9 mouse cellular contexts compared by ENCODE assay signal in genomic region chr5:115168641-115169415, GRCm38 (mm10). TPM values are rescaled to one million over a fixed set of nuclear protein-coding genes. Genes with fewer than 3 reads are reported as not detected.
DNase-seq lines count a peak whose midpoint lies in the region; ATAC-seq and TF ChIP-seq lines count a peak whose summit lies in the region.
"Had no signal": no experiment of that assay in that cellular context is flagged by ENCODE, and none has a peak within 500 bp of the region (broad histone marks: within the 10 kb centered on the region; RNA-seq: fewer than 3 reads in every experiment).

No protein-coding gene starts in this region.

- H3K4me1 ChIP-seq in hindbrain, embryonic 13.5 days (replicated peaks) = peaks cover 12% of the 10 kb centered on the region
- H3K4me1 ChIP-seq in hindbrain, embryonic 16.5 days (ENCODE audit: control insufficient read depth, insufficient read depth, low read depth, low read length) = no peaks in the 10 kb centered on the region
- H3K4me1 ChIP-seq in midbrain, embryonic 11.5 days (ENCODE audit: control insufficient read depth, insufficient read depth, low read length) = no peaks in the 10 kb centered on the region
- H3K4me1 ChIP-seq in midbrain, postnatal 0 days (ENCODE audit: insufficient read depth, low read length) = no peaks in the 10 kb centered on the region
- H3K4me1 ChIP-seq in hindbrain, postnatal 0 days (ENCODE audit: insufficient read depth, low read length) = no peaks in the 10 kb centered on the region
- H3K4me1 ChIP-seq in stomach, embryonic 14.5 days (ENCODE audit: control insufficient read depth, insufficient read depth, low read length) = peaks cover 18% of the 10 kb centered on the region

- no peak overlapping the region for H3K27ac ChIP-seq in hindbrain, embryonic 13.5 days
- H3K27ac ChIP-seq in hindbrain, embryonic 16.5 days (ENCODE audit: low read depth, low read length) = no peak overlapping the region
- no peak overlapping the region for H3K27ac ChIP-seq in midbrain, embryonic 11.5 days (ENCODE audit: low read depth, low read length)
- no peak overlapping the region for H3K27ac ChIP-seq in midbrain, postnatal 0 days (ENCODE audit: low read depth, low read length)
- H3K27ac ChIP-seq in hindbrain, postnatal 0 days = no peak overlapping the region
- peak overlapping the region; percentile 27; the same call in 1 of the 2 replicates for H3K27ac ChIP-seq in stomach, embryonic 14.5 days (ENCODE audit: low read length)

- peak overlapping the region; percentile 26 for H3K9ac ChIP-seq in hindbrain, embryonic 13.5 days
- no peak overlapping the region for H3K9ac ChIP-seq in hindbrain, embryonic 16.5 days (ENCODE audit: low read depth, low read length)
- H3K9ac ChIP-seq in midbrain, embryonic 11.5 days (ENCODE audit: low read length) = no peak overlapping the region
- H3K9ac ChIP-seq in midbrain, postnatal 0 days (replicated peaks; ENCODE audit: low read length, poor library complexity, severe bottlenecking) = no peak overlapping the region
- no peak overlapping the region for H3K9ac ChIP-seq in hindbrain, postnatal 0 days (replicated peaks; ENCODE audit: low read length)
- H3K9ac ChIP-seq in stomach, embryonic 14.5 days (replicated peaks; ENCODE audit: low read depth, low read length) = 0 out of 2 replicates have a peak overlapping the region, but pooled peaks have one; percentile 21

- no peak overlapping the region for H3K4me3 ChIP-seq in hindbrain, embryonic 13.5 days
- no peak overlapping the region for H3K4me3 ChIP-seq in hindbrain, embryonic 16.5 days (ENCODE audit: low read length)
- no peak overlapping the region for H3K4me3 ChIP-seq in midbrain, embryonic 11.5 days (ENCODE audit: low read depth, low read length)
- H3K4me3 ChIP-seq in midbrain, postnatal 0 days (ENCODE audit: low read depth, low read length) = no peak overlapping the region
- no peak overlapping the region for H3K4me3 ChIP-seq in hindbrain, postnatal 0 days (ENCODE audit: low read length)
- H3K4me3 ChIP-seq in stomach, embryonic 14.5 days (ENCODE audit: low read depth, low read length) = no peak overlapping the region

- peaks cover 17% of the 10 kb centered on the region; the same call in 1 of the 2 replicates for H3K36me3 ChIP-seq in hindbrain, embryonic 13.5 days
- H3K36me3 ChIP-seq in hindbrain, embryonic 16.5 days (ENCODE audit: control insufficient read depth, insufficient read depth, low read length) = no peaks in the 10 kb centered on the region
- no peaks in the 10 kb centered on the region for H3K36me3 ChIP-seq in midbrain, embryonic 11.5 days (ENCODE audit: control insufficient read depth, insufficient read depth, low read length)
- H3K36me3 ChIP-seq in midbrain, postnatal 0 days (ENCODE audit: insufficient read depth, low read length) = no peaks in the 10 kb centered on the region
- H3K36me3 ChIP-seq in hindbrain, postnatal 0 days (ENCODE audit: insufficient read depth, low read length) = no peaks in the 10 kb centered on the region
- no peaks in the 10 kb centered on the region for H3K36me3 ChIP-seq in stomach, embryonic 14.5 days (ENCODE audit: control insufficient read depth, insufficient read depth, low read length)

- TF ChIP-seq CTCF in midbrain, postnatal 0 days (IDR thresholded peaks at IDR 0.05) = no peak
- no peak for TF ChIP-seq CTCF in hindbrain, postnatal 0 days (IDR thresholded peaks at IDR 0.05; ENCODE audit: low read depth)

- H3K27me3 ChIP-seq in hindbrain, embryonic 13.5 days = no peaks in the 10 kb centered on the region
- no peaks in the 10 kb centered on the region for H3K27me3 ChIP-seq in hindbrain, embryonic 16.5 days (replicated peaks; ENCODE audit: control insufficient read depth, insufficient read depth, low read length)
- no peaks in the 10 kb centered on the region for H3K27me3 ChIP-seq in midbrain, embryonic 11.5 days (ENCODE audit: control insufficient read depth, insufficient read depth, low read length)
- H3K27me3 ChIP-seq in midbrain, postnatal 0 days (ENCODE audit: insufficient read depth, low read length) = no peaks in the 10 kb centered on the region
- H3K27me3 ChIP-seq in hindbrain, postnatal 0 days (ENCODE audit: insufficient read depth, low read length) = no peaks in the 10 kb centered on the region
- no peaks in the 10 kb centered on the region for H3K27me3 ChIP-seq in stomach, embryonic 14.5 days (ENCODE audit: control insufficient read depth, insufficient read depth, low read length)

- no peak overlapping the region for H3K4me2 ChIP-seq in hindbrain, embryonic 13.5 days
- no peak overlapping the region for H3K4me2 ChIP-seq in hindbrain, embryonic 16.5 days (ENCODE audit: low read length)
- no peak overlapping the region for H3K4me2 ChIP-seq in midbrain, embryonic 11.5 days
- H3K4me2 ChIP-seq in midbrain, postnatal 0 days (ENCODE audit: low read depth, low read length, poor library complexity, severe bottlenecking) = no peak overlapping the region
- H3K4me2 ChIP-seq in hindbrain, postnatal 0 days (ENCODE audit: low read depth, low read length) = no peak overlapping the region
- H3K4me2 ChIP-seq in stomach, embryonic 14.5 days (replicated peaks; ENCODE audit: low read depth, low read length) = peak overlapping the region; percentile 18; the same call in 1 of the 2 replicates

- 58% methylated on average over 26 of the region's 27 CpGs for WGBS in hindbrain, embryonic 13.5 days
- 45% methylated on average over 27 of the region's 27 CpGs for WGBS in hindbrain, embryonic 16.5 days
- 56% methylated on average over 27 of the region's 27 CpGs for WGBS in midbrain, embryonic 11.5 days
- WGBS in midbrain, postnatal 0 days = 49% methylated on average over 27 of the region's 27 CpGs
- 42% methylated on average over 27 of the region's 27 CpGs for WGBS in hindbrain, postnatal 0 days
- 39% methylated on average over 27 of the region's 27 CpGs for WGBS in stomach, embryonic 14.5 days

- ATAC-seq in hindbrain, embryonic 13.5 days (ENCODE audit: low FRiP score) = no peak
- ATAC-seq in hindbrain, embryonic 16.5 days = no peak; the same call in 1 of the 2 replicates
- no peak for ATAC-seq in midbrain, embryonic 11.5 days (ENCODE audit: low FRiP score)
- ATAC-seq in midbrain, postnatal 0 days (ENCODE audit: low FRiP score) = no peak
- 0 out of 2 replicates have a peak, but pooled peaks have one; percentile 11 for ATAC-seq in hindbrain, postnatal 0 days
- ATAC-seq in stomach, embryonic 14.5 days (ENCODE audit: insufficient number of reproducible peaks, insufficient read depth, low FRiP score, low read depth) = peak; percentile 48; the same call in 1 of the 2 replicates
- ATAC-seq in megakaryocyte, adult 5-6 weeks (ENCODE audit: poor library complexity, severe bottlenecking) = no peak

- H3K9me3 ChIP-seq in hindbrain, embryonic 13.5 days = no peaks in the 10 kb centered on the region
- H3K9me3 ChIP-seq in hindbrain, embryonic 16.5 days (ENCODE audit: control insufficient read depth, low read length) = no peaks in the 10 kb centered on the region
- H3K9me3 ChIP-seq in midbrain, embryonic 11.5 days (ENCODE audit: control insufficient read depth, low read length) = no peaks in the 10 kb centered on the region
- no peaks in the 10 kb centered on the region for H3K9me3 ChIP-seq in midbrain, postnatal 0 days (ENCODE audit: low read length)
- H3K9me3 ChIP-seq in hindbrain, postnatal 0 days (ENCODE audit: low read length) = no peaks in the 10 kb centered on the region
- H3K9me3 ChIP-seq in stomach, embryonic 14.5 days (ENCODE audit: control insufficient read depth, low read depth, low read length) = no peaks in the 10 kb centered on the region

- DNase-seq in midbrain, embryonic 11.5 days (ENCODE audit: low spot score, missing footprints) = peak; percentile 65
- DNase-seq in midbrain, postnatal 0 days (ENCODE audit: low spot score) = no peak
- no peak for DNase-seq in hindbrain, postnatal 0 days (ENCODE audit: low spot score)
- DNase-seq: cerebellum, postnatal 36 days; right cerebral cortex, postnatal 14 days had no signal

RNA-seq across cellular contexts. Expression of gene Mlec, which starts 10.8 kb away (rescaled TPM):
- 22.3 and 27.2 TPM in 2 replicates for polyA plus RNA-seq in hindbrain, embryonic 13.5 days (2015; fragmentation: Nextera tagmentation; extraction: Ambion mirVana)
- 23.8 and 31.5 TPM in 2 replicates for polyA plus RNA-seq in hindbrain, embryonic 16.5 days (2015; fragmentation: Nextera tagmentation; extraction: Ambion mirVana)
- polyA plus RNA-seq in midbrain, embryonic 11.5 days (2014; fragmentation: Nextera tagmentation; extraction: Ambion mirVana) = 30.0 and 37.3 TPM in 2 replicates
- 61.7 and 64.6 TPM in 2 replicates for total RNA-seq in midbrain, postnatal 0 days (2014; rRNA removed)
- polyA plus RNA-seq in midbrain, postnatal 0 days (2015; fragmentation: Nextera tagmentation; extraction: Ambion mirVana) = 11.4 and 16.2 TPM in 2 replicates
- total RNA-seq in hindbrain, postnatal 0 days (2014; rRNA removed) = 65.5 and 80.9 TPM in 2 replicates
- polyA plus RNA-seq in hindbrain, postnatal 0 days (2015; fragmentation: Nextera tagmentation; extraction: Ambion mirVana) = 15.5 and 20.6 TPM in 2 replicates
- polyA plus RNA-seq in stomach, embryonic 14.5 days (2014; fragmentation: Nextera tagmentation; extraction: Ambion mirVana) = 52.6 and 61.3 TPM in 2 replicates
- 76.4 and 97.7 TPM in 2 replicates for total RNA-seq in megakaryocyte, adult 5-6 weeks (2015)
- 117 and 118 TPM in 2 replicates for total RNA-seq in megakaryocyte, adult 5-6 weeks (2017)

RNA-seq across cellular contexts. Expression of gene Cabp1, which starts 25.4 kb away (rescaled TPM):
- polyA plus RNA-seq in hindbrain, embryonic 13.5 days (2015; fragmentation: Nextera tagmentation; extraction: Ambion mirVana) = 12.4 and 13.0 TPM in 2 replicates
- polyA plus RNA-seq in hindbrain, embryonic 16.5 days (2015; fragmentation: Nextera tagmentation; extraction: Ambion mirVana) = 6.5 and 11.6 TPM in 2 replicates
- 1.1 and 2.3 TPM in 2 replicates for polyA plus RNA-seq in midbrain, embryonic 11.5 days (2014; fragmentation: Nextera tagmentation; extraction: Ambion mirVana)
- total RNA-seq in midbrain, postnatal 0 days (2014; rRNA removed) = 15.5 and 29.8 TPM in 2 replicates
- polyA plus RNA-seq in midbrain, postnatal 0 days (2015; fragmentation: Nextera tagmentation; extraction: Ambion mirVana) = 11.1 and 12.7 TPM in 2 replicates
- total RNA-seq in hindbrain, postnatal 0 days (2014; rRNA removed) = 21.4 and 34.6 TPM in 2 replicates
- 20.9 and 23.6 TPM in 2 replicates for polyA plus RNA-seq in hindbrain, postnatal 0 days (2015; fragmentation: Nextera tagmentation; extraction: Ambion mirVana)
- polyA plus RNA-seq in stomach, embryonic 14.5 days (2014; fragmentation: Nextera tagmentation; extraction: Ambion mirVana) = 1.00 and 1.5 TPM in 2 replicates
- not detected in 2 replicates for total RNA-seq in megakaryocyte, adult 5-6 weeks (2015)
- total RNA-seq in megakaryocyte, adult 5-6 weeks (2017) = not detected in 2 replicates

RNA-seq across cellular contexts. Expression of gene Unc119b, which starts 34.1 kb away (rescaled TPM):
- 36.7 and 38.0 TPM in 2 replicates for polyA plus RNA-seq in hindbrain, embryonic 13.5 days (2015; fragmentation: Nextera tagmentation; extraction: Ambion mirVana)
- 31.5 and 36.8 TPM in 2 replicates for polyA plus RNA-seq in hindbrain, embryonic 16.5 days (2015; fragmentation: Nextera tagmentation; extraction: Ambion mirVana)
- 55.1 and 64.6 TPM in 2 replicates for polyA plus RNA-seq in midbrain, embryonic 11.5 days (2014; fragmentation: Nextera tagmentation; extraction: Ambion mirVana)
- total RNA-seq in midbrain, postnatal 0 days (2014; rRNA removed) = 28.4 and 30.0 TPM in 2 replicates
- 16.9 and 18.4 TPM in 2 replicates for polyA plus RNA-seq in midbrain, postnatal 0 days (2015; fragmentation: Nextera tagmentation; extraction: Ambion mirVana)
- total RNA-seq in hindbrain, postnatal 0 days (2014; rRNA removed) = 27.0 and 32.1 TPM in 2 replicates
- 22.5 and 23.4 TPM in 2 replicates for polyA plus RNA-seq in hindbrain, postnatal 0 days (2015; fragmentation: Nextera tagmentation; extraction: Ambion mirVana)
- polyA plus RNA-seq in stomach, embryonic 14.5 days (2014; fragmentation: Nextera tagmentation; extraction: Ambion mirVana) = 26.3 and 27.3 TPM in 2 replicates
- 12.5 and 14.0 TPM in 2 replicates for total RNA-seq in megakaryocyte, adult 5-6 weeks (2015)
- total RNA-seq in megakaryocyte, adult 5-6 weeks (2017) = 13.3 and 19.9 TPM in 2 replicates

RNA-seq across cellular contexts. Expression of gene Acads, which starts 49.7 kb away (rescaled TPM):
- polyA plus RNA-seq in hindbrain, embryonic 13.5 days (2015; fragmentation: Nextera tagmentation; extraction: Ambion mirVana) = 24.4 and 25.2 TPM in 2 replicates
- polyA plus RNA-seq in hindbrain, embryonic 16.5 days (2015; fragmentation: Nextera tagmentation; extraction: Ambion mirVana) = 20.7 and 22.0 TPM in 2 replicates
- polyA plus RNA-seq in midbrain, embryonic 11.5 days (2014; fragmentation: Nextera tagmentation; extraction: Ambion mirVana) = 21.6 and 23.5 TPM in 2 replicates
- total RNA-seq in midbrain, postnatal 0 days (2014; rRNA removed) = 16.5 and 17.4 TPM in 2 replicates
- polyA plus RNA-seq in midbrain, postnatal 0 days (2015; fragmentation: Nextera tagmentation; extraction: Ambion mirVana) = 13.4 and 14.1 TPM in 2 replicates
- total RNA-seq in hindbrain, postnatal 0 days (2014; rRNA removed) = 30.3 and 32.5 TPM in 2 replicates
- polyA plus RNA-seq in hindbrain, postnatal 0 days (2015; fragmentation: Nextera tagmentation; extraction: Ambion mirVana) = 22.1 and 25.3 TPM in 2 replicates
- polyA plus RNA-seq in stomach, embryonic 14.5 days (2014; fragmentation: Nextera tagmentation; extraction: Ambion mirVana) = 38.5 and 39.9 TPM in 2 replicates
- total RNA-seq in megakaryocyte, adult 5-6 weeks (2015) = 13.5 and 15.2 TPM in 2 replicates
- total RNA-seq in megakaryocyte, adult 5-6 weeks (2017) = 13.0 and 17.4 TPM in 2 replicates

Comparison
In these comparisons a context has a peak if more than half of its experiments do, and no peak if none do; other contexts are left out.
1. ATAC-seq: peak in hindbrain, postnatal 0 days (single experiment) and stomach, embryonic 14.5 days (single experiment); none in hindbrain, embryonic 13.5 days (single experiment), hindbrain, embryonic 16.5 days (single experiment), midbrain, embryonic 11.5 days (single experiment), midbrain, postnatal 0 days (single experiment) and megakaryocyte, adult 5-6 weeks (single experiment).
2. H3K9ac ChIP-seq: peak in hindbrain, embryonic 13.5 days (single experiment) and stomach, embryonic 14.5 days (single experiment); none in hindbrain, embryonic 16.5 days (single experiment), midbrain, embryonic 11.5 days (single experiment), midbrain, postnatal 0 days (single experiment) and hindbrain, postnatal 0 days (single experiment).